ENCODE assay signal across 8 mouse cellular contexts in genomic region chr6:71543686-71544499, GRCm38 (mm10). TPM values are rescaled to one million over a fixed set of nuclear protein-coding genes. Genes with fewer than 3 reads are reported as not detected.
DNase-seq lines count a peak whose midpoint lies in the region; ATAC-seq lines count a peak whose summit lies in the region.

Gene Chmp3 (plus strand): TSS chr6:71543797.

- H3K4me1 ChIP-seq in hindbrain, embryonic 13.5 days (replicated peaks), result peaks cover 9% of the 10 kb centered on the region

- H3K27ac ChIP-seq in hindbrain, embryonic 13.5 days, result peak within 1 kb of the TSS; percentile 98

- peak within 1 kb of the TSS; percentile 76 for H3K4me3 ChIP-seq in hindbrain, embryonic 13.5 days

- DNase-seq in NIH3T3 (ENCODE audit: low read depth), result peak; percentile 99
- peak; percentile 97 for DNase-seq in cerebellum, postnatal 10 days
- peak; percentile 91 to 93 for DNase-seq in frontal cortex, postnatal 14 days (ENCODE audit: low spot score in 2 of 2)
- peak; percentile 96 for DNase-seq in layer of hippocampus, postnatal 25 days (ENCODE audit: extremely low spot score in 1 of 2, low spot score in 1 of 2)
- DNase-seq in lung, postnatal 25 days (ENCODE audit: low spot score), result peak; percentile 96
- peak; percentile 93 for DNase-seq in retina, embryonic 14.5 days (ENCODE audit: low spot score)
- peak; percentile 97 for DNase-seq in thymus, postnatal 4 days

- H3K36me3 ChIP-seq in hindbrain, embryonic 13.5 days, result peaks cover 3% of the 10 kb centered on the region; the same call in 1 of the 2 replicates

- H3K9ac ChIP-seq in hindbrain, embryonic 13.5 days, result peak within 1 kb of the TSS; percentile 91

- H3K4me2 ChIP-seq in hindbrain, embryonic 13.5 days, result peak within 1 kb of the TSS; percentile 67

- under 1% methylated on average over 50 of the region's 59 CpGs for WGBS in hindbrain, embryonic 13.5 days

- ATAC-seq in hindbrain, embryonic 13.5 days (ENCODE audit: low FRiP score), result peak; percentile 98

- H3K27me3 ChIP-seq in hindbrain, embryonic 13.5 days, result no peaks in the 10 kb centered on the region; the same call in 1 of the 2 replicates

- H3K9me3 ChIP-seq in hindbrain, embryonic 13.5 days, result no peaks in the 10 kb centered on the region

RNA-seq across cellular contexts. Expression of gene Chmp3, which starts in this region (rescaled TPM):
- 53.9 and 55.0 TPM in 2 replicates for polyA plus RNA-seq in hindbrain, embryonic 13.5 days (2015; fragmentation: Nextera tagmentation; extraction: Ambion mirVana)
- total RNA-seq in layer of hippocampus, postnatal 25 days (2021), result 10 to 100 TPM; 83.6 to 97.4 TPM

Comparison
In these comparisons a context has a peak if more than half of its experiments do, and no peak if none do; other contexts are left out.
1. Peak in every context shown above with its lines: DNase-seq, ATAC-seq, H3K4me3 ChIP-seq and H3K27ac ChIP-seq.